Mouse (Mus musculus) CH12.LX (cell line): ENCODE data around the gene Ascc1. TPM values are rescaled to one million over a fixed set of nuclear protein-coding genes. Genes with fewer than 3 reads are reported as not detected.

ENCODE experiments used
- DNase-seq: peaks from one replicate; pipeline ENCODE4 v3.0.0-alpha.2; 2013; ENCODE audit errors: extremely low read depth
- H3K27ac ChIP-seq: 2 replicates; pipeline ENCODE4 v1.5.1; 2012; ENCODE audit warnings: low read depth, mild to moderate bottlenecking, control low read depth, moderate library complexity; ENCODE audit not compliant: insufficient read depth
- H3K27me3 ChIP-seq: replicated peaks from 2 replicates; pipeline ENCODE3; 2012; ENCODE audit warnings: inconsistent platforms
- H3K36me3 ChIP-seq, 2 experiments: replicated peaks in 1 of 2; 2 replicates each; pipeline versions ENCODE3 to v1.6.1; 2012; ENCODE audit warnings: inconsistent platforms in 1 of 2, low read length in 1 of 2, mild to moderate bottlenecking in 1 of 2, mixed read lengths in 1 of 2, moderate library complexity in 1 of 2; ENCODE audit not compliant: control insufficient read depth in 1 of 2, insufficient read depth in 1 of 2
- H3K4me1 ChIP-seq, 2 experiments: 2 replicates each; pipeline ENCODE4 v1.6.1; 2012; ENCODE audit warnings: inconsistent platforms in 1 of 2, moderate library complexity in 1 of 2; ENCODE audit not compliant: insufficient read depth in 2 of 2, control insufficient read depth in 1 of 2
- H3K4me2 ChIP-seq: 2 replicates; pipeline ENCODE4 v1.6.1; 2012; ENCODE audit warnings: low read depth, mild to moderate bottlenecking, control low read depth; ENCODE audit not compliant: poor library complexity, insufficient read depth, severe bottlenecking
- H3K4me3 ChIP-seq, 3 experiments: fragments of 150-350 bp in 1 of 3; sonication (generic) in 1 of 3; replicated peaks in 1 of 3; 2 replicates each; pipeline versions ENCODE3 to v1.5.1; 2011 to 2012; ENCODE audit warnings: low read depth in 2 of 3, low read length in 2 of 3, mild to moderate bottlenecking in 2 of 3, moderate library complexity in 2 of 3, control low read depth in 1 of 3, improper control_type of control experiment in 1 of 3, inconsistent platforms in 1 of 3, mixed read lengths in 1 of 3; ENCODE audit not compliant: poor library complexity in 1 of 3
- H3K79me2 ChIP-seq: replicated peaks from 2 replicates; pipeline ENCODE4 v1.6.1; 2012; ENCODE audit warnings: mild to moderate bottlenecking, moderate library complexity; ENCODE audit not compliant: control insufficient read depth, poor library complexity, insufficient read depth, severe bottlenecking; ENCODE audit errors: extremely low read depth
- H3K9ac ChIP-seq: 2 replicates; pipeline ENCODE4 v1.6.1; 2012; ENCODE audit warnings: low read depth, mild to moderate bottlenecking, control low read depth, moderate library complexity; ENCODE audit not compliant: insufficient read depth
- H3K9me3 ChIP-seq: replicated peaks from 2 replicates; pipeline ENCODE3; 2012; ENCODE audit warnings: low read length, inconsistent platforms, mixed read lengths
- BHLHE40 ChIP-seq: IDR thresholded peaks from 2 replicates; pipeline ENCODE4 v1.6.1; 2011; ENCODE audit warnings: mild to moderate bottlenecking, low read depth, low read length, improper control_type of control experiment
- CHD1 ChIP-seq: IDR thresholded peaks from 2 replicates; pipeline ENCODE4 v1.6.1; 2012; ENCODE audit warnings: low read depth, low read length, improper control_type of control experiment, inconsistent platforms
- CTCF ChIP-seq, 2 experiments: IDR thresholded peaks in 1 of 2; conservative IDR thresholded peaks in 1 of 2; 2 replicates each; pipeline ENCODE4 v1.5.1; 2011 to 2012; ENCODE audit warnings: low read depth in 2 of 2, low read length in 2 of 2, improper control_type of control experiment in 1 of 2, inconsistent platforms in 1 of 2, mild to moderate bottlenecking in 1 of 2, moderate library complexity in 1 of 2
- EP300 ChIP-seq: IDR thresholded peaks from 2 replicates; pipeline ENCODE4 v1.6.1; 2011; ENCODE audit warnings: low read length, improper control_type of control experiment
- IRF4 ChIP-seq: IDR thresholded peaks from 2 replicates; pipeline ENCODE4 v1.6.1; 2014; ENCODE audit warnings: low read depth, mild to moderate bottlenecking, inconsistent platforms, low read length, improper control_type of control experiment
- JUN ChIP-seq: IDR thresholded peaks from 2 replicates; pipeline ENCODE4 v1.6.1; 2011; ENCODE audit warnings: low read depth, mild to moderate bottlenecking, low read length, improper control_type of control experiment, moderate library complexity; ENCODE audit not compliant: insufficient read depth
- MAX ChIP-seq: IDR thresholded peaks from 2 replicates; pipeline ENCODE4 v1.6.1; 2011; ENCODE audit warnings: low read length, improper control_type of control experiment
- MAZ ChIP-seq: IDR thresholded peaks from 2 replicates; pipeline ENCODE4 v1.6.1; 2012; ENCODE audit warnings: low read depth, mild to moderate bottlenecking, inconsistent platforms, low read length, improper control_type of control experiment, moderate library complexity
- MYC ChIP-seq: IDR thresholded peaks from 2 replicates; pipeline ENCODE4 v1.6.1; 2011; ENCODE audit warnings: low read depth, mild to moderate bottlenecking, improper control_type of control experiment, low read length
- NELFE ChIP-seq: IDR thresholded peaks from 2 replicates; pipeline ENCODE4 v1.6.1; 2011; ENCODE audit warnings: low read depth, low read length, improper control_type of control experiment
- NRF1 ChIP-seq: IDR thresholded peaks from 2 replicates; pipeline ENCODE4 v1.6.1; 2014; ENCODE audit warnings: low read depth, mild to moderate bottlenecking, inconsistent platforms, low read length, improper control_type of control experiment, moderate library complexity
- RAD21 ChIP-seq: IDR thresholded peaks from 2 replicates; pipeline ENCODE4 v1.6.1; 2011; ENCODE audit warnings: low read depth, mild to moderate bottlenecking, low read length, improper control_type of control experiment, moderate library complexity
- RCOR1 ChIP-seq: conservative IDR thresholded peaks from 2 replicates; pipeline ENCODE4 v1.6.1; 2012; ENCODE audit warnings: low read depth, mild to moderate bottlenecking, inconsistent platforms, low read length, improper control_type of control experiment
- SIN3A ChIP-seq: IDR thresholded peaks from 2 replicates; pipeline ENCODE4 v1.6.1; 2012; ENCODE audit warnings: low read length, improper control_type of control experiment, inconsistent platforms
- SMC3 ChIP-seq: IDR thresholded peaks from 2 replicates; pipeline ENCODE4 v1.6.1; 2011; ENCODE audit warnings: low read depth, low read length, improper control_type of control experiment
- USF1 ChIP-seq: IDR thresholded peaks from 2 replicates; pipeline ENCODE4 v1.6.1; 2014; ENCODE audit warnings: low read depth, mild to moderate bottlenecking, inconsistent platforms, low read length, improper control_type of control experiment
- ZC3H11A ChIP-seq: IDR thresholded peaks from 2 replicates; pipeline ENCODE4 v1.6.1; 2012; ENCODE audit warnings: low read depth, mild to moderate bottlenecking, inconsistent platforms, low read length, improper control_type of control experiment
- ZMIZ1 ChIP-seq: IDR thresholded peaks from 2 replicates; pipeline ENCODE4 v1.6.1; 2012; ENCODE audit warnings: low read depth, mild to moderate bottlenecking, inconsistent platforms, low read length, improper control_type of control experiment
- ZNF384 ChIP-seq: IDR thresholded peaks from 2 replicates; pipeline ENCODE4 v1.6.1; 2012; ENCODE audit warnings: low read depth, low read length, improper control_type of control experiment, inconsistent platforms
- dilution Hi-C: fragments of 300-500 bp; cut with MboI; formaldehyde crosslinking; loops from 2 replicates; pipeline ENCODE4 v1.14.3; 2020; ENCODE audit warnings: low sequenced_read_pairs; ENCODE audit not compliant: extremely low pct_unique_long_range_greater_than_20kb, extremely low pct_ligation_motif_present
- in situ Hi-C: fragments of 300-500 bp; cut with MboI; formaldehyde crosslinking; loops from 3 replicates; pipeline ENCODE4 v1.14.3; 2019; ENCODE audit warnings: low sequenced_read_pairs, low pct_ligation_motif_present, low pct_unique_long_range_greater_than_20kb, mixed read lengths
- polyA plus RNA-seq: library from polyadenylated mRNA; unstranded; fragments of >175 nt; gene quantifications from 2 replicates; pipeline ENCODE4 v1.2.1, GENCODE M21; 2012; ENCODE audit warnings: low read depth; ENCODE audit not compliant: insufficient read length
- total RNA-seq, 2 experiments: library from RNA; depleted of rRNA; stranded (reverse); fragments of 300-350 nt in 1 of 2; fragments of >200 nt in 1 of 2; gene quantifications; 2 replicates each; pipeline ENCODE4 v1.2.3; 2012 to 2014

The Ascc1 gene
- total and polyA plus RNA-seq, 3 experiments: 20.1 to 25.5 (median 25.4) TPM

GRCm38 (mm10) chr10:60029387-60029786 lies 26.8 kb downstream of the Ascc1 start:
- Histone ChIP-seq H3K27me3 (no peaks in the 10 kb centered on the region), H3K36me3 (peaks cover 4 to 42% of the 10 kb centered on the region in 2 experiments), H3K79me2 (no peaks in the 10 kb centered on the region), H3K4me2 (no peak overlapping the region), H3K4me3 (no peak overlapping the region), H3K9me3 (no peaks in the 10 kb centered on the region), H3K27ac (no peak overlapping the region), H3K4me1 (peaks cover 3 to 43% of the 10 kb centered on the region in 2 experiments; a peak in 3 of 4 replicates), H3K9ac (no peak overlapping the region)
- dilution Hi-C loops: no loop called here
- TF ChIP-seq CTCF (conservative IDR thresholded peaks at IDR 0.05 in 1 of 2, IDR thresholded peaks at IDR 0.05 in 1 of 2; ENCODE audit: low read depth in 2 of 2, low read length in 2 of 2): no peak
- no peak for TF ChIP-seq ZNF384
- no peak for TF ChIP-seq MYC
- no peak for TF ChIP-seq IRF4
- TF ChIP-seq MAX: no peak
- no peak for TF ChIP-seq CHD1
- TF ChIP-seq RCOR1: no peak
- no peak for TF ChIP-seq JUN
- TF ChIP-seq EP300: no peak
- TF ChIP-seq RAD21: no peak
- no peak for TF ChIP-seq NELFE
- TF ChIP-seq SIN3A: no peak
- TF ChIP-seq ZC3H11A: no peak
- DNase-seq: no peak
- in situ Hi-C loops: no loop called here

DNA sequence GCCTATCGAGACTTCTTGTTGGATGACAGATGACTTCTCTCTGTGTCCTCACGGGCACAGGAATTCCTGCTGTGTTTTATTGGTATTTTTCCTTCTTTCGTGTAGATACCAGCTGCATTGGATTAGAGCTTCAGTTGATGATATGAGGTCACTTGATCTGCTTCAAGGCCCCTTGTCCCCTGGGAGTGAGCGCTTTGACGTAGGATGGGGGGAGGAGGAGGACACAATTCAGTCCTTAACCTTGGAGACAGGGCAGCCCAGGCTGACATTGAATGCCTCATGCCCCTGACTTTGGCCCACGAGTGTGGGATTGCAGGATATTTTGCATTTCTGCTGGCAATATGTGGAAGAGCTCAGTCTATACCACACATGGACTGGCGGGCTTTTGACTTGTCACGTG lies 29.0 kb downstream of the Ascc1 start:
- H3K27ac ChIP-seq: no peak overlapping the region
- no peak for TF ChIP-seq NRF1
- no peak for TF ChIP-seq SMC3
- TF ChIP-seq RAD21: no peak
- no peak for TF ChIP-seq BHLHE40
- TF ChIP-seq ZNF384: no peak
- TF ChIP-seq CHD1: no peak
- no peak for TF ChIP-seq USF1
- no peak for TF ChIP-seq JUN
- TF ChIP-seq MAX: no peak
- TF ChIP-seq EP300: no peak
- no peak for TF ChIP-seq NELFE
- no peak for TF ChIP-seq MAZ
- TF ChIP-seq ZMIZ1: no peak
- no peak for TF ChIP-seq SIN3A
- no peak for TF ChIP-seq IRF4
- peak; percentile 29 for DNase-seq
- no peaks in the 10 kb centered on the region for H3K9me3 ChIP-seq
- no peak overlapping the region for H3K9ac ChIP-seq
- H3K79me2 ChIP-seq: no peaks in the 10 kb centered on the region
- H3K4me1 ChIP-seq: peaks cover 3 to 43% of the 10 kb centered on the region in 2 experiments
- dilution Hi-C loops (no loop called here), in situ Hi-C loops (no loop called here)
- no peaks in the 10 kb centered on the region for H3K27me3 ChIP-seq
- H3K36me3 ChIP-seq: peaks cover 4 to 38% of the 10 kb centered on the region in 2 experiments
- H3K4me3 ChIP-seq: no peak overlapping the region
- no peak overlapping the region for H3K4me2 ChIP-seq
